Mouse (Mus musculus) splenic B cell, adult 2 months (primary cell): ENCODE measurements around the gene Irf2bp1.

Experiments used
- DNase-seq: peaks from one replicate; pipeline ENCODE4 v3.0.0-alpha.2; 2011; ENCODE audit warnings: low read depth, low spot score
- H3K27me3 ChIP-seq: 2 replicates; pipeline ENCODE4 v1.6.1; 2012; ENCODE audit warnings: mild to moderate bottlenecking, low read length, moderate library complexity, mixed read lengths; ENCODE audit not compliant: control insufficient read depth, poor library complexity, insufficient read depth, severe bottlenecking
- H3K36me3 ChIP-seq: 2 replicates; pipeline ENCODE4 v1.6.1; 2012; ENCODE audit warnings: mild to moderate bottlenecking, low read length, moderate library complexity, mixed read lengths; ENCODE audit not compliant: control insufficient read depth, poor library complexity, insufficient read depth, severe bottlenecking

The Irf2bp1 gene

GRCm38 (mm10) chr7:19006476-19006875 is 2.6 kb downstream of the Irf2bp1 start:
- Histone ChIP-seq H3K36me3 (peaks cover 6% of the 10 kb centered on the region; the same call in 1 of the 2 replicates), H3K27me3 (no peaks in the 10 kb centered on the region)
- peak; percentile 91 for DNase-seq

GRCm38 (mm10) chr7:19007026-19007977 is 3.5 kb downstream of the Irf2bp1 start:
- no peak for DNase-seq
- no peaks in the 10 kb centered on the region; the same call in 1 of the 2 replicates for H3K27me3 ChIP-seq
- H3K36me3 ChIP-seq = peaks cover 6% of the 10 kb centered on the region; the same call in 1 of the 2 replicates

GRCm38 (mm10) chr7:19010581-19010980 is 6.7 kb downstream of the Irf2bp1 start:
- no peaks in the 10 kb centered on the region; the same call in 1 of the 2 replicates for H3K27me3 ChIP-seq
- no peak for DNase-seq
- peaks cover 5% of the 10 kb centered on the region; the same call in 1 of the 2 replicates for H3K36me3 ChIP-seq

GRCm38 (mm10) chr7:19012025-19012621 is 8.3 kb downstream of the Irf2bp1 start:
- DNase-seq = no peak
- Histone ChIP-seq H3K36me3 (no peaks in the 10 kb centered on the region), H3K27me3 (no peaks in the 10 kb centered on the region; the same call in 1 of the 2 replicates)

- no peaks in the 10 kb centered on the region for H3K36me3 ChIP-seq
- no peak for DNase-seq
- no peaks in the 10 kb centered on the region; the same call in 1 of the 2 replicates for H3K27me3 ChIP-seq
These were observed 9.0 kb downstream of the Irf2bp1 start for GRCm38 (mm10) chr7:19012882-19013281.

GRCm38 (mm10) chr7:19014452-19014851 is 10.6 kb downstream of the Irf2bp1 start:
- DNase-seq = no peak
- no peaks in the 10 kb centered on the region for H3K36me3 ChIP-seq
- H3K27me3 ChIP-seq = no peaks in the 10 kb centered on the region; the same call in 1 of the 2 replicates

- H3K27me3 ChIP-seq = no peaks in the 10 kb centered on the region; the same call in 1 of the 2 replicates
- no peak for DNase-seq
These were observed 12.2 kb downstream of the Irf2bp1 start for GRCm38 (mm10) chr7:19016042-19016441.

GRCm38 (mm10) chr7:19017909-19018308 is 14.1 kb downstream of the Irf2bp1 start:
- Histone ChIP-seq H3K36me3 (no peaks in the 10 kb centered on the region), H3K27me3 (no peaks in the 10 kb centered on the region; the same call in 1 of the 2 replicates)
- DNase-seq = no peak

More at GRCm38 (mm10) chr7:19016042-19016441, 12.2 kb downstream of the Irf2bp1 start:
- no peaks in the 10 kb centered on the region for H3K36me3 ChIP-seq

GRCm38 (mm10) chr7:19021048-19021447 is 17.2 kb downstream of the Irf2bp1 start:
- DNase-seq = no peak
- Histone ChIP-seq H3K27me3 (no peaks in the 10 kb centered on the region; the same call in 1 of the 2 replicates), H3K36me3 (no peaks in the 10 kb centered on the region)

GRCm38 (mm10) chr7:19022189-19022958 is 18.5 kb downstream of the Irf2bp1 start:
- Histone ChIP-seq H3K36me3 (no peaks in the 10 kb centered on the region), H3K27me3 (no peaks in the 10 kb centered on the region)
- DNase-seq = no peak

GRCm38 (mm10) chr7:19023357-19023814 is 19.5 kb downstream of the Irf2bp1 start, which contains the start of gene Foxa3:
TSS of gene Foxa3 (minus strand) at chr7:19023538.
- no peaks in the 10 kb centered on the region for H3K36me3 ChIP-seq
- DNase-seq = peak; percentile 60
- H3K27me3 ChIP-seq = no peaks in the 10 kb centered on the region

GRCm38 (mm10) chr7:19024096-19024506 is 20.3 kb downstream of the Irf2bp1 start, which contains the start of gene Sympk:
TSS of gene Sympk (plus strand) at chr7:19024377.
- Histone ChIP-seq H3K36me3 (no peaks in the 10 kb centered on the region), H3K27me3 (no peaks in the 10 kb centered on the region)
- peak; percentile 98 for DNase-seq

- no peak for DNase-seq
- no peaks in the 10 kb centered on the region for H3K36me3 ChIP-seq
- H3K27me3 ChIP-seq = no peaks in the 10 kb centered on the region
These were observed 20.9 kb downstream of the Irf2bp1 start for GRCm38 (mm10) chr7:19024581-19025255.

GRCm38 (mm10) chr7:19028067-19028466 is 24.2 kb downstream of the Irf2bp1 start:
- no peak for DNase-seq
- Histone ChIP-seq H3K36me3 (peaks cover 3% of the 10 kb centered on the region), H3K27me3 (no peaks in the 10 kb centered on the region)
